Mouse (Mus musculus): ENCODE measurements around the gene Alk. TPM values are rescaled to one million over a fixed set of nuclear protein-coding genes. Genes with fewer than 3 reads are reported as not detected.

Alk gene
- polyA plus RNA-seq, 1 experiment from 2014 or later = 0.07 TPM

GRCm38 (mm10) chr17:71991260-71991659, 613.2 kb downstream of the Alk start:
- Histone ChIP-seq H3K4me3 (ENCODE audit: low read depth, low read length) (no peak overlapping the region), H3K27ac (ENCODE audit: low read depth) (no peak overlapping the region), H3K36me3 (replicated peaks; ENCODE audit: insufficient read depth, low read length) (no peaks in the 10 kb centered on the region), H3K4me2 (ENCODE audit: low read depth, low read length) (no peak overlapping the region), H3K9me3 (ENCODE audit: low read length) (no peaks in the 10 kb centered on the region), H3K4me1 (ENCODE audit: insufficient read depth) (no peaks in the 10 kb centered on the region), H3K27me3 (ENCODE audit: insufficient read depth, low read length) (no peaks in the 10 kb centered on the region), H3K9ac (replicated peaks) (no peak overlapping the region)
- ATAC-seq = no peak
- DNase-seq = no peak
- TF ChIP-seq EP300 (IDR thresholded peaks at IDR 0.05; ENCODE audit: low read depth) = no peak
- TF ChIP-seq CTCF (IDR thresholded peaks at IDR 0.05; ENCODE audit: low read depth) = no peak
- WGBS (ENCODE audit: insufficient replicate concordance) = 64% methylated on average over 3 of the region's 3 CpGs

GRCm38 (mm10) chr17:71990176-71990720, 614.2 kb downstream of the Alk start:
- no peak for TF ChIP-seq EP300 (IDR thresholded peaks at IDR 0.05; ENCODE audit: low read depth)
- no peak for TF ChIP-seq CTCF (IDR thresholded peaks at IDR 0.05; ENCODE audit: low read depth)
- WGBS (ENCODE audit: insufficient replicate concordance) = 58% methylated on average over 4 of the region's 4 CpGs
- DNase-seq (no peak), ATAC-seq (no peak)
- no peaks in the 10 kb centered on the region for H3K36me3 ChIP-seq (replicated peaks; ENCODE audit: insufficient read depth, low read length)
- H3K9ac ChIP-seq (replicated peaks) = no peak overlapping the region
- no peak overlapping the region for H3K4me2 ChIP-seq (ENCODE audit: low read depth, low read length)
- H3K4me1 ChIP-seq (ENCODE audit: insufficient read depth) = no peaks in the 10 kb centered on the region
- H3K9me3 ChIP-seq (ENCODE audit: low read length) = no peaks in the 10 kb centered on the region
- no peak overlapping the region for H3K4me3 ChIP-seq (ENCODE audit: low read depth, low read length)
- no peak overlapping the region for H3K27ac ChIP-seq (ENCODE audit: low read depth)
- H3K27me3 ChIP-seq (ENCODE audit: insufficient read depth, low read length) = no peaks in the 10 kb centered on the region

DNA sequence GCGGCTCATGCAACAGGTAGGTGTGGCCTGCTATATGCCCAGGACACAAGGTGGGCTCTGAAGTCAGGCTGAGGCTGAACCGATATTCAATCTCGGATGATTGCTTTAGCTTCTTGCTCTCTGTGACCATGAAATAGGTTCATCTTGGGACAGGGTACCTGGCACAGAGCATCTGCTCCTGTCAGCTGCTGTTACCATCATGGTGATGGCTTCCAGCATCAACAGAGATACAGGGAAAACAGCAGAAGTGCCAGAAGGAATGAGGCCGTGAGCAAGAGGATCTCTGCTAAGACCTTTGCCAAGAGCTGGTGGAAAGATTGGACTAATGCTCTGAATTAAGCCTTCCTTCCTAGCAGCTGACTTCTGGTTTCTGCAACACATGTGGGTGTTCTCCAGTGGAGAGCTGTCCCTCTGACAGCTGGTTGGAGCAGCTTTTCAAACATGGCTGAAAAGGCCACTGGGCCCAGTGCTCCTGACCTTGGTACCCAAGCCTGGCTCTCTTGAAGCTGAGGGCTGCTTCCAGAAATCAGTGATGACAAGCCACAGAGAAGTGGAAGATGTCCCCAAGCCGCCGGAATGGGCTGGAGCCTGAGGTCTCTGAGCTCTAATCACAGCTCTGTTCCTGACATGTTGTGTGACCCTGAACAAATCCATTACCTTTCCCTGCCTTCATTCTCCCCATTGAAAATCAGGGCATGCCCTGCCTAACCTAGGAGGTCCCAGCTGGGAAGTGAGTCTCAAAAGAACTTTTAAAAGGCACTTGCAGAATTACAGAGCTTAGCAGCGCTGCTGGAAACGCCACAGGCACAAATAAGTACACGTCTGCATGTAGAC, 615.5 kb downstream of the Alk start:
- Histone ChIP-seq H3K4me3 (ENCODE audit: low read depth, low read length) (no peak overlapping the region), H3K27ac (ENCODE audit: low read depth) (no peak overlapping the region), H3K9ac (replicated peaks) (no peak overlapping the region), H3K27me3 (ENCODE audit: insufficient read depth, low read length) (no peaks in the 10 kb centered on the region), H3K9me3 (ENCODE audit: low read length) (no peaks in the 10 kb centered on the region), H3K4me1 (ENCODE audit: insufficient read depth) (no peaks in the 10 kb centered on the region), H3K4me2 (ENCODE audit: low read depth, low read length) (no peak overlapping the region), H3K36me3 (replicated peaks; ENCODE audit: insufficient read depth, low read length) (no peaks in the 10 kb centered on the region)
- DNase-seq = no peak
- TF ChIP-seq CTCF (IDR thresholded peaks at IDR 0.05; ENCODE audit: low read depth) (no peak), EP300 (IDR thresholded peaks at IDR 0.05; ENCODE audit: low read depth) (no peak)
- WGBS (ENCODE audit: insufficient replicate concordance) = 76% methylated on average over 9 of the region's 9 CpGs
- no peak for ATAC-seq

GRCm38 (mm10) chr17:71986998-71987397, 617.4 kb downstream of the Alk start:
- Histone ChIP-seq H3K9me3 (ENCODE audit: low read length) (no peaks in the 10 kb centered on the region), H3K27me3 (ENCODE audit: insufficient read depth, low read length) (no peaks in the 10 kb centered on the region), H3K9ac (replicated peaks) (no peak overlapping the region), H3K4me3 (ENCODE audit: low read depth, low read length) (no peak overlapping the region), H3K36me3 (replicated peaks; ENCODE audit: insufficient read depth, low read length) (no peaks in the 10 kb centered on the region), H3K27ac (ENCODE audit: low read depth) (no peak overlapping the region), H3K4me2 (ENCODE audit: low read depth, low read length) (peak overlapping the region; percentile 48), H3K4me1 (ENCODE audit: insufficient read depth) (no peaks in the 10 kb centered on the region)
- DNase-seq (no peak), ATAC-seq (no peak)
- WGBS (ENCODE audit: insufficient replicate concordance) = 21% methylated on average over 8 of the region's 8 CpGs
- TF ChIP-seq CTCF (IDR thresholded peaks at IDR 0.05; ENCODE audit: low read depth) = no peak
- TF ChIP-seq EP300 (IDR thresholded peaks at IDR 0.05; ENCODE audit: low read depth) = no peak

GRCm38 (mm10) chr17:71986456-71986855, 618.0 kb downstream of the Alk start:
- H3K9me3 ChIP-seq (ENCODE audit: low read length) = no peaks in the 10 kb centered on the region
- peak; percentile 18 for DNase-seq
- no peak overlapping the region for H3K9ac ChIP-seq (replicated peaks)
- ATAC-seq = no peak
- H3K27ac ChIP-seq (ENCODE audit: low read depth) = no peak overlapping the region
- 14% methylated on average over 9 of the region's 9 CpGs for WGBS (ENCODE audit: insufficient replicate concordance)
- peak overlapping the region; percentile 48 for H3K4me2 ChIP-seq (ENCODE audit: low read depth, low read length)
- no peaks in the 10 kb centered on the region for H3K27me3 ChIP-seq (ENCODE audit: insufficient read depth, low read length)
- H3K4me1 ChIP-seq (ENCODE audit: insufficient read depth) = no peaks in the 10 kb centered on the region
- H3K4me3 ChIP-seq (ENCODE audit: low read depth, low read length) = no peak overlapping the region
- TF ChIP-seq CTCF (IDR thresholded peaks at IDR 0.05; ENCODE audit: low read depth) (no peak), EP300 (IDR thresholded peaks at IDR 0.05; ENCODE audit: low read depth) (no peak)
- H3K36me3 ChIP-seq (replicated peaks; ENCODE audit: insufficient read depth, low read length) = no peaks in the 10 kb centered on the region

DNA sequence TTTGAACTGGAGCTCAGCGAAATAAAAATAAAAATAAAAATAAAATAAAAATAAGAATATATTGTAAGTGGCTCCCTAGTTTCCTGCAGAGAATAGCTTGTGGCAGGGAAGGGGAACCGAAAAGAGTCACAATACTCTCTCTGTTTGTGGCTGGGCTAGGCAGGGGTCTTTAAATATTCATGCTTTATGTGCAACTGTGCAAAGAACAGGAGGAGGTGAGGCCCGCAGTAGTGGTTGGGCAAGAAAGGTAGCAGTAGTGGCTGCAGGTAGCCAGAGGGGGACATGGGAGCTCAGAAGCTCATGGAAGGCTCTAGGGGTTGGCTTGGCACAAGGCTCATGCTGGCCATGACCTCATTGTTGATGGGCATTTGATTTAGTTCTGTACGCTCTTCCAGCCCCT, 623.2 kb downstream of the Alk start:
- no peaks in the 10 kb centered on the region for H3K27me3 ChIP-seq (ENCODE audit: insufficient read depth, low read length)
- H3K9ac ChIP-seq (replicated peaks) = no peak overlapping the region
- no peak overlapping the region for H3K27ac ChIP-seq (ENCODE audit: low read depth)
- DNase-seq = no peak
- no peak overlapping the region for H3K4me2 ChIP-seq (ENCODE audit: low read depth, low read length)
- TF ChIP-seq EP300 (IDR thresholded peaks at IDR 0.05; ENCODE audit: low read depth) = no peak
- TF ChIP-seq CTCF (IDR thresholded peaks at IDR 0.05; ENCODE audit: low read depth) = no peak
- WGBS (ENCODE audit: insufficient replicate concordance) = 75% methylated on average over 4 of the region's 4 CpGs
- H3K4me3 ChIP-seq (ENCODE audit: low read depth, low read length) = no peak overlapping the region
- no peaks in the 10 kb centered on the region for H3K9me3 ChIP-seq (ENCODE audit: low read length)
- ATAC-seq = no peak
- H3K36me3 ChIP-seq (replicated peaks; ENCODE audit: insufficient read depth, low read length) = no peaks in the 10 kb centered on the region
- H3K4me1 ChIP-seq (ENCODE audit: insufficient read depth) = no peaks in the 10 kb centered on the region

All from liver, postnatal 0 days (tissue).